Mouse (Mus musculus): ENCODE results near the gene Mtcl1. TPM values are rescaled to one million over a fixed set of nuclear protein-coding genes. Genes with fewer than 3 reads are reported as not detected.
"Not testable (repeated sequence)": the region's sequence is repeated elsewhere in the genome, so short reads cannot be mapped to it uniquely, and the experiment has no call there.

Mtcl1 gene
- polyA plus RNA-seq, 1 experiment from 2014 or later, result 1.5 TPM

DNA sequence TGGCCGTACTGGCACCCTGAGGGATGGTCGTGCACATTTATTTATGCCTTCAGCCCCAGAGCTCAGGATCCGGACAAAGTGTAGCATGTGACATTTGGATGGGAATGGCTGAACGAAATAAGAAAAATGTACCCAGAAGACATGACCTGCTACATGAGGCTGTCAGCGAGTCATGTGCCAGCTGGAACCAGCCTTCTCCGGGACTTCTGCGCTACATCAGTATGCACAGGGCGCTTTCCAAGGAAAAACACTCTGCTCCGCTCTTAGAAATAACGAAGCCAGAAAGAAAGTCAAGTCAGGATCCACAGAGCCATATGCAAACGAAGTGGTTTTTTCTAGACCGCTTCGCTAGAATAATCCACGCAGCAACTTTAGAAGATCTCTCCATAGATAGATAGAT is 14.5 kb downstream of the Mtcl1 start:
- H3K27ac ChIP-seq (ENCODE audit: low read depth, low read length), result no peak overlapping the region
- no peaks in the 10 kb centered on the region for H3K4me1 ChIP-seq (replicated peaks; ENCODE audit: control insufficient read depth, insufficient read depth, low read length)
- no peak overlapping the region for H3K4me3 ChIP-seq (ENCODE audit: low read depth, low read length)
- no peak for ATAC-seq
- no peak overlapping the region for H3K4me2 ChIP-seq (replicated peaks; ENCODE audit: low read depth)
- H3K36me3 ChIP-seq (ENCODE audit: control insufficient read depth, insufficient read depth), result no peaks in the 10 kb centered on the region
- H3K27me3 ChIP-seq (replicated peaks; ENCODE audit: control insufficient read depth, insufficient read depth, low read length), result no peaks in the 10 kb centered on the region
- TF ChIP-seq CTCF (IDR thresholded peaks at IDR 0.05; ENCODE audit: low read depth), result no peak
- H3K9me3 ChIP-seq (ENCODE audit: control insufficient read depth), result no peaks in the 10 kb centered on the region
- no peak overlapping the region for H3K9ac ChIP-seq (ENCODE audit: low read depth, low read length)
- WGBS, result 91% methylated on average over 14 of the region's 14 CpGs

DNA sequence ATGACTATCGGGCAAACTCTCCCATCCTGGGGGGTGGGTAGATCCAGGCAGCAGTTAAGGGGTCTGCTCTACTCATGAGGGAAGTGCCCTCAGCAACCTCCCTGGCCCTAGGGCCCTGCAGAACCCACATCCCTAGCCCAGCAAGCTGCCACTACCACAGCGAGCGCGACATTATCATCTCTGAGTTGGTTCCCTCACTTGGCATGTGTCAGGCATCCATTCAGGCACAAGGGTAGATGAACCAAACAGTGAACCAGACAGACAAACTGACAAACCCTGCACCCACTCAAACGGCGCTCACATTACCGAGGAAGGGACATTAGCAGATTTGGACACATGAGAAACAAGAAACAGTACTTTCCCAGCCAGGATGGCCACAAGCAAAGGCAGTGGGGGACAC is 15.0 kb downstream of the Mtcl1 start:
- ATAC-seq, result no peak
- Histone ChIP-seq H3K9me3 (ENCODE audit: control insufficient read depth) (no peaks in the 10 kb centered on the region), H3K4me1 (replicated peaks; ENCODE audit: control insufficient read depth, insufficient read depth, low read length) (no peaks in the 10 kb centered on the region), H3K36me3 (ENCODE audit: control insufficient read depth, insufficient read depth) (no peaks in the 10 kb centered on the region), H3K27ac (ENCODE audit: low read depth, low read length) (no peak overlapping the region), H3K9ac (ENCODE audit: low read depth, low read length) (no peak overlapping the region), H3K4me2 (replicated peaks; ENCODE audit: low read depth) (no peak overlapping the region), H3K4me3 (ENCODE audit: low read depth, low read length) (no peak overlapping the region), H3K27me3 (replicated peaks; ENCODE audit: control insufficient read depth, insufficient read depth, low read length) (no peaks in the 10 kb centered on the region)
- TF ChIP-seq CTCF (IDR thresholded peaks at IDR 0.05; ENCODE audit: low read depth), result no peak
- 92% methylated on average over 7 of the region's 7 CpGs for WGBS

DNA sequence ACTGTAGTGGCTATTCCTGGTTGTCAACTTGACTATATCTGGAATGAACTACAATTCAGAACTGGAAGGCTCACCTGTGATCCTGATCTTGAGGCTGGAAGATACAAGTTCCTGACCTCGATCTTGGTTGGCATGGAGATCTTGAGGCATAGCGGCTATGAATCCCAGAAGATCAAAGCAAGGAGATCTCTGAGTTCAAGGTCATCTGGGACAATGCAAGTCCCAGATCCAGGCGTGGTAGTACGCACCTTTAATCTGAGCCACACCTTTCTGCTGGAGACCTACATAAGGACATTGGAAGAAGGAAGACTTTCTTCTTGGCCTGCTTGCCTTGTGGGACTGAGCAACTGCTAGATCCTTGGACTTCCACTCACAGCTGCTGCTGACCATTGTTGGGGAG is 24.9 kb downstream of the Mtcl1 start:
- not testable (repeated sequence) for H3K9me3 ChIP-seq (ENCODE audit: control insufficient read depth); H3K9ac ChIP-seq (ENCODE audit: low read depth, low read length); H3K4me1 ChIP-seq (replicated peaks; ENCODE audit: control insufficient read depth, insufficient read depth, low read length); H3K27me3 ChIP-seq (replicated peaks; ENCODE audit: control insufficient read depth, insufficient read depth, low read length); H3K4me3 ChIP-seq (ENCODE audit: low read depth, low read length); H3K4me2 ChIP-seq (replicated peaks; ENCODE audit: low read depth); ATAC-seq; H3K36me3 ChIP-seq (ENCODE audit: control insufficient read depth, insufficient read depth); H3K27ac ChIP-seq (ENCODE audit: low read depth, low read length)
- 82% methylated on average over 4 of the region's 4 CpGs for WGBS

DNA sequence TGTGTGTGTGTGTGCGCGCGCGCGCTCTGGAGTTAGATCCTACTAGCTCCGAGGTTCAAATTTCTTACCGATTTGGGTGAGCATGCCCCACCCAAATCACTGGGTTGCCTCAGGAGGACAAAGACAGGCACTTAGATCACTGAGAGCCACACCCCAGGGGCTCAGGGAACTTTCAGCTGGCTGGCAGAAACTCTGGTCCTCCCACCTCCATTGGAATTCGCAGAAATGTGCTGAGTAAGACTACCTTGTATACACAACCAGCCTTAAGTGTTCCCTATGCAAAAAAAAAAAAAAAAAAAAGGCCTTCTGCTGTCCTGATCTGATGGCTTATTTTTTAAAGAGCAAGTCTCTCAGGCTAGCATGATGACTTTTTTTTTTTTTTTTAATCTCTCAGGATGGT is 30.1 kb downstream of the Mtcl1 start:
- no peak overlapping the region for H3K9ac ChIP-seq (ENCODE audit: low read depth, low read length)
- no peak for ATAC-seq
- H3K9me3 ChIP-seq (ENCODE audit: control insufficient read depth), result no peaks in the 10 kb centered on the region
- H3K4me2 ChIP-seq (replicated peaks; ENCODE audit: low read depth), result no peak overlapping the region
- H3K4me3 ChIP-seq (ENCODE audit: low read depth, low read length), result no peak overlapping the region
- WGBS, result 60% methylated on average over 8 of the region's 8 CpGs
- H3K27ac ChIP-seq (ENCODE audit: low read depth, low read length), result no peak overlapping the region
- TF ChIP-seq CTCF (IDR thresholded peaks at IDR 0.05; ENCODE audit: low read depth), result no peak
- no peaks in the 10 kb centered on the region for H3K27me3 ChIP-seq (replicated peaks; ENCODE audit: control insufficient read depth, insufficient read depth, low read length)
- H3K36me3 ChIP-seq (ENCODE audit: control insufficient read depth, insufficient read depth), result no peaks in the 10 kb centered on the region
- no peaks in the 10 kb centered on the region for H3K4me1 ChIP-seq (replicated peaks; ENCODE audit: control insufficient read depth, insufficient read depth, low read length)

DNA sequence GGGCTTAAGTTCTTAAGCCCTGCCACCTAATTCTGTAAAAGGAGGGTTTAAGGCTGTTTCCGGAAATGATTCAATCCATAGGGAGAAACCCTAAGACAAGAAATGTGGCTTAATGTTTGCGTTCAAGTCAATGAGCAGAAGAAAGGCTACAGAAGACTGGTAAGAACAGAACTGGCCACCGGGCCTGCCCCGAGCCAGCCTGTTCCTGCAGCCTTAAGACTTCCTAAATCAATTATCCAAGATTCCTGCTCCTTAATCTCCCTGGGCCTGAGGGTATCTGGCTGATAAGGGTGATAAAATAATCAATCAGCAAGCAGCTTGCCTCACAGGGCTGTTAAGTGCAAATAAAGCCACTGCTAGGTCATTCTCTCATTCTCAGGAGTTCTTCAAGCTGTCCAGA is 31.8 kb downstream of the Mtcl1 start:
- WGBS, result 26% methylated on average over 4 of the region's 4 CpGs
- Histone ChIP-seq H3K4me2 (replicated peaks; ENCODE audit: low read depth) (no peak overlapping the region), H3K4me3 (ENCODE audit: low read depth, low read length) (no peak overlapping the region), H3K36me3 (ENCODE audit: control insufficient read depth, insufficient read depth) (no peaks in the 10 kb centered on the region), H3K9ac (ENCODE audit: low read depth, low read length) (no peak overlapping the region), H3K27ac (ENCODE audit: low read depth, low read length) (no peak overlapping the region), H3K4me1 (replicated peaks; ENCODE audit: control insufficient read depth, insufficient read depth, low read length) (no peaks in the 10 kb centered on the region), H3K27me3 (replicated peaks; ENCODE audit: control insufficient read depth, insufficient read depth, low read length) (no peaks in the 10 kb centered on the region), H3K9me3 (ENCODE audit: control insufficient read depth) (no peaks in the 10 kb centered on the region)
- TF ChIP-seq CTCF (IDR thresholded peaks at IDR 0.05; ENCODE audit: low read depth), result no peak
- ATAC-seq, result no peak

DNA sequence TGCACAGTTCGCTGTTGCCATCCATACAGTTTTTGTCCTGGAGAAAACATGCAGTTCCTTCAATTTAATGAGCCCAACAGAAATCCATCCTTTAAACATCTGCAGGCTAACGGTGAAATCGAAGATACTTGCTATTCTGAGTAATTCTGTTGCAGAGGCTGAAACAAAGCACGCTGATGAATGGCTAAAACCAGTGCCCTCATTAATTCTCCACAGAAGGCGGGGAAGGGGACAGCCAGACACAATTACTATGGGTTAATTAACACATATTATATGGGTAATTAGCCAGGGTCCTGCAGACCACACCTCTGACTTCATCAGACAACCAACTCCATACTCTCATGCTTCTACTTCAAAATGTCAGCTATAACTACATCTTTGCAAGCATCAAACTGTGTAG is 32.2 kb downstream of the Mtcl1 start:
- Histone ChIP-seq H3K36me3 (ENCODE audit: control insufficient read depth, insufficient read depth) (no peaks in the 10 kb centered on the region), H3K27ac (ENCODE audit: low read depth, low read length) (no peak overlapping the region), H3K4me2 (replicated peaks; ENCODE audit: low read depth) (peak overlapping the region; percentile 49), H3K9me3 (ENCODE audit: control insufficient read depth) (no peaks in the 10 kb centered on the region), H3K4me3 (ENCODE audit: low read depth, low read length) (no peak overlapping the region; the same call in 1 of the 2 replicates), H3K4me1 (replicated peaks; ENCODE audit: control insufficient read depth, insufficient read depth, low read length) (no peaks in the 10 kb centered on the region), H3K27me3 (replicated peaks; ENCODE audit: control insufficient read depth, insufficient read depth, low read length) (no peaks in the 10 kb centered on the region), H3K9ac (ENCODE audit: low read depth, low read length) (no peak overlapping the region)
- no peak for TF ChIP-seq CTCF (IDR thresholded peaks at IDR 0.05; ENCODE audit: low read depth)
- ATAC-seq, result no peak
- whole genome bisulfite sequencing, result 41% methylated on average over 5 of the region's 5 CpGs

DNA sequence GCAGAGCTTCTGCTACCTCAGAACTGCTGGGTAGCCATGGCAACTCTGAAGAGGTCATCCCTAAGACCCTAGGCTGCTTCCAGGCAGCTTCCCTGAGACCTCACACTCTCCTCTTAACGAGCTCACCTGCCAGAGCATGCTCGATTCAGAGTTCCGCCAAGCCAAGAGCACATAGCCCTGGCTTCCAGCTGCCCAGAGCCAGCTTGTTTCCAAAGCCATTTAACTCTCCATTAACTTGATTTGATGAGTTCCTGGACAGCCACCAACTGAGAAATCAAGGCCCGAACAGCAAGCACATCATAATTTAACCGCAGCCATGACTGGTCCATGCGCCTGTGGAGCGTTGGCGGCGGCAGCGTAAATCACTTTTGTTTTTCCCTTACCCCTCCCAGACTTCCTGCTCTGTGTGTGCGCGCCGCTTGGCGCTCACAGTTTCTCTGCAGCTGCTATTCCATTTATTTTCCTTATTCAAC is 32.7 kb downstream of the Mtcl1 start:
- Histone ChIP-seq H3K27ac (ENCODE audit: low read depth, low read length) (no peak overlapping the region), H3K9me3 (ENCODE audit: control insufficient read depth) (no peaks in the 10 kb centered on the region), H3K9ac (ENCODE audit: low read depth, low read length) (no peak overlapping the region), H3K4me3 (ENCODE audit: low read depth, low read length) (peak overlapping the region; percentile 18; the same call in 1 of the 2 replicates), H3K36me3 (ENCODE audit: control insufficient read depth, insufficient read depth) (no peaks in the 10 kb centered on the region), H3K27me3 (replicated peaks; ENCODE audit: control insufficient read depth, insufficient read depth, low read length) (no peaks in the 10 kb centered on the region), H3K4me2 (replicated peaks; ENCODE audit: low read depth) (peak overlapping the region; percentile 49), H3K4me1 (replicated peaks; ENCODE audit: control insufficient read depth, insufficient read depth, low read length) (no peaks in the 10 kb centered on the region)
- peak; percentile 45 for TF ChIP-seq CTCF (IDR thresholded peaks at IDR 0.05; ENCODE audit: low read depth)
- WGBS, result 33% methylated on average over 14 of the region's 14 CpGs
- ATAC-seq, result no peak

Data from intestine, postnatal 0 days (tissue).